Mouse (Mus musculus) hindbrain, embryonic 13.5 days (tissue): ENCODE results near the gene Ndufa13. TPM values are rescaled to one million over a fixed set of nuclear protein-coding genes. Genes with fewer than 3 reads are reported as not detected.

ENCODE experiments used
- ATAC-seq: fragments of 200-750 bp; cut with Nextera tagmentation; 2 replicates; pipeline ENCODE4 v1.8.0; 2017; ENCODE audit warnings: moderate TSS enrichment; ENCODE audit not compliant: low FRiP score
- H3K27ac ChIP-seq: fragments of 300-500 bp; sonication (generic); 2 replicates; pipeline ENCODE4 v1.5.1; 2015; ENCODE audit warnings: inconsistent platforms, mild to moderate bottlenecking, moderate library complexity
- H3K27me3 ChIP-seq: fragments of 300-500 bp; sonication (generic); 2 replicates; pipeline ENCODE4 v1.6.1; 2015; ENCODE audit warnings: mild to moderate bottlenecking, inconsistent platforms
- H3K36me3 ChIP-seq: fragments of 300-500 bp; sonication (generic); 2 replicates; pipeline ENCODE4 v1.6.1; 2015; ENCODE audit warnings: mild to moderate bottlenecking, inconsistent platforms
- H3K4me1 ChIP-seq: fragments of 300-500 bp; sonication (generic); replicated peaks from 2 replicates; pipeline ENCODE4 v1.6.1; 2015; ENCODE audit warnings: inconsistent platforms
- H3K4me2 ChIP-seq: fragments of 300-500 bp; sonication (generic); 2 replicates; pipeline ENCODE4 v1.6.1; 2015; ENCODE audit warnings: inconsistent platforms, mild to moderate bottlenecking, moderate library complexity
- H3K4me3 ChIP-seq: fragments of 300-500 bp; sonication (generic); 2 replicates; pipeline ENCODE4 v1.5.1; 2015; ENCODE audit warnings: mild to moderate bottlenecking, inconsistent platforms
- H3K9ac ChIP-seq: fragments of 300-500 bp; sonication (generic); 2 replicates; pipeline ENCODE4 v1.6.1; 2015; ENCODE audit warnings: mild to moderate bottlenecking, inconsistent platforms
- H3K9me3 ChIP-seq: fragments of 300-500 bp; sonication (generic); 2 replicates; pipeline ENCODE4 v1.6.1; 2016; ENCODE audit warnings: inconsistent platforms
- WGBS: fragments of 180-500 bp; shearing (Covaris S2); methylation state at CpG from one replicate; pipeline ENCODE4 v1.1.7; 2015; 5-methylcytosine and 5-hydroxymethylcytosine counted together
- polyA plus RNA-seq: library from polyadenylated mRNA; unstranded; fragments of >200 nt; fragmentation: Nextera tagmentation; extraction: Ambion mirVana; gene quantifications from 2 replicates; pipeline ENCODE4 v1.2.1, GENCODE M21; 2015

Ndufa13 gene
- polyA plus RNA-seq, 1 experiment from 2014 or later = 198 TPM

DNA sequence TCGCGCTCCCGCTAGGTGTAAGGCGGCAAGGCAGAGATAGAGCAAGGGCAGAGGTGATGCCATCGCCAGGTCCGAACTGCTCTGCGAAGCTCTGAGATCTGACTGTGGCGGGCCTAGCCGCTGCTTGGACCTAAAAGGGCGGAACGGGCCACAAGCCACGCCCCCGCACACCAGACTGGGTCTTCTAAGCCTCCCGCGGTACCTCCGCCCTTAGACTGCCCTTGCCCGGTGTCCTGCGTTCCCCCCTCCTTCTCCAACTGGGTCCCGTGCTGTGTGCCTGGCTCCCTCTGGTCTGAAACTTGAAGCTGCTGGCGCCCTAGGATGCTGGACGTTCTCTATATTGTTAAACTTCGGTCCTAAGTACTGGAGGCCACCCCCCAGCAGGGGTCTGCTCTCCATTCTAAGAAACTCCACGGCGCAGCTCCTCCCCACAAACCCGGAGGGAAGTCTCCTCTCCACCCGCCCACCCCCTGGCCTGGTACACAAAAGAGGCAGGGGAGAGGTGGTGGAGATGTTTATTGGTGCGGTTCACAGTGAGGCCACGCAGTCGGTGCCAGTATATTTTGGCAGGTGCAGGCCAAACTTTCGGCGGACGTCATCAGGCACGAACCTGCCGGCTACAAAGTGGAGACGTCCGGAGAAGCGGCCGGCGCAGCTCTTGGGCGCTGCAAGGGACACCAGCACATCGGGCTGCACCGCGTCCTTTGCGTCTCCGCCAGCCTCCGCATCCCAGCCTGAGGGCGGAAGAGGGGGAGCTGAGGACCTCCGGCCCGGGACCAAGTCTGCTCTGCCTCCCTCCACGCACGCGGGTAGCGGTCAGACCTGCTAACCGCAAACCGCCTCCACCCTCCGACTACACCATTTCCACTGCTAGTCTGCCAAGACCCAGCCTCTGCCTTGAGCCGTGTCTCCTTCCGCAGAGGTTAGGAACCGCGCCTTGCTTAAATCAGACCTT, 14.8 kb downstream of the Ndufa13 start, which contains the start of gene Cilp2:
TSS of gene Cilp2 (minus strand) at position 399 of the 955 bp plus-strand sequence.
- Histone ChIP-seq H3K27ac (no peak within 1 kb of the TSS), H3K4me2 (peak within 1 kb of the TSS; percentile 48), H3K9me3 (no peaks in the 10 kb centered on the region), H3K4me3 (peak within 1 kb of the TSS; percentile 27), H3K36me3 (peaks cover 4% of the 10 kb centered on the region; the same call in 1 of the 2 replicates), H3K9ac (peak within 1 kb of the TSS; percentile 59), H3K27me3 (peaks cover 88% of the 10 kb centered on the region), H3K4me1 (peaks cover 47% of the 10 kb centered on the region)
- no peak for ATAC-seq
- WGBS = under 1% methylated on average over 60 of the region's 60 CpGs

DNA sequence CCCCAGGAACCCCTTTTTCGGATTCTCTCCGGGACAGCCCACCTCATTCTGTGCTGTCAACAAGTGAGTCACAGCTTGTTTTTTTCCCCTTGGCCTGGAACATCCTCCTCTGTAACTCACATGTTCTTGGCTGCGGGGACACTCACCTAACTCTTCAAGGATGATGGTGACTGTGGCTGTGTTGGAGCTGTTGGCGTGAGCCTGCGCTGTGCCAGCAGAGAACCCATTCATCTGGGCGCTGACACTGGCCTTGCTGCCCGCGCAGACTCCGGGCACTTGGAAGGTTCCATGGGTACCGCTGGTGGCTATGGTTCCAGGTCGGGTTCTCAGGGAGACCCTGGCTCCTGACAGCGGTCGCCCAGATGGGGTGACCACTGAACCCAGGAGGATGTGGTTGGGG, 18.2 kb downstream of the Ndufa13 start:
- Histone ChIP-seq H3K9ac (no peak overlapping the region), H3K36me3 (no peaks in the 10 kb centered on the region), H3K4me1 (peaks cover 55% of the 10 kb centered on the region), H3K4me2 (no peak overlapping the region), H3K9me3 (no peaks in the 10 kb centered on the region), H3K27ac (no peak overlapping the region), H3K4me3 (no peak overlapping the region), H3K27me3 (peaks cover 100% of the 10 kb centered on the region)
- ATAC-seq = no peak
- 51% methylated on average over 13 of the region's 13 CpGs for WGBS

DNA sequence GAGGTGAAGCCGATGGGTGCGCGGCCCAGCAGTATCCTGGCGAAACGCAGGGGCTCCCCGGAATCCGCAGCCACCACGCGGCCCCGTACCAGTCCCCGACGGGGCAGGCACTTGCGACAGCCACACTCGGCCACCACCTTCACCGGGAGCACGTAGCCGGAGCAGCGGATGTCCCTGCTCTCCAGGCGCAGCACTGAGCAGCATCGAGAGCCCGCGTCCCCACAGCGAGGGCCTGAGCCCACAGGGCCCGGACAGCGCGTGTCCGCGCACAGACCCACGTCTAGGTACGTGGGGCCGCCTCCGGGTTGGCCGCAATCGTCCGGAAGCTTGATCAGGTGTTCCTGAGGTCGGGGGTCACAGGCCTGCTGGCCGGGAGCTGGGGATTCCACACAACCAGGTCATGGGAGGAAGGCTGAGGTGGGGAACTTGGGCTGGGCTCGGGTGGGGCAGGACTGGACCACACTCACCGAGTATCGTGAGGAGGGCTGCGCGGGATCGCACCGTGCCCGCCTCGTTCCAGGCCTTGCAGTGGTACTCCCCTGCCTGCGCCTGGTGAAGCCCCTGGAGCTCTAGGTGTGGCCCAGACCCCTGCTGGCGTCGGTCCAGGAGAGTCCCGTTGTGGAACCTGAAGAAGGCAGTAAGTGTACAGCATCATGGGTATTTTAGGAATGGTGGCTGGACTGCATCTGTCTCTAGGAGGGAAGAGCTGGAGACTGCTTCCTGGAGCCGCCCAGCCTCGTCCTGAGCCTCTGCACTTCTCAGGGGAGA, 19.3 kb downstream of the Ndufa13 start:
- H3K9me3 ChIP-seq = no peaks in the 10 kb centered on the region
- H3K9ac ChIP-seq = no peak overlapping the region
- no peak overlapping the region for H3K27ac ChIP-seq
- peaks cover 47% of the 10 kb centered on the region for H3K4me1 ChIP-seq
- H3K4me3 ChIP-seq = peak overlapping the region; percentile 44
- H3K36me3 ChIP-seq = no peaks in the 10 kb centered on the region
- H3K4me2 ChIP-seq = peak overlapping the region; percentile 54
- 10% methylated on average over 51 of the region's 52 CpGs for WGBS
- peaks cover 98% of the 10 kb centered on the region for H3K27me3 ChIP-seq
- peak; percentile 5; the same call in 1 of the 2 replicates for ATAC-seq

DNA sequence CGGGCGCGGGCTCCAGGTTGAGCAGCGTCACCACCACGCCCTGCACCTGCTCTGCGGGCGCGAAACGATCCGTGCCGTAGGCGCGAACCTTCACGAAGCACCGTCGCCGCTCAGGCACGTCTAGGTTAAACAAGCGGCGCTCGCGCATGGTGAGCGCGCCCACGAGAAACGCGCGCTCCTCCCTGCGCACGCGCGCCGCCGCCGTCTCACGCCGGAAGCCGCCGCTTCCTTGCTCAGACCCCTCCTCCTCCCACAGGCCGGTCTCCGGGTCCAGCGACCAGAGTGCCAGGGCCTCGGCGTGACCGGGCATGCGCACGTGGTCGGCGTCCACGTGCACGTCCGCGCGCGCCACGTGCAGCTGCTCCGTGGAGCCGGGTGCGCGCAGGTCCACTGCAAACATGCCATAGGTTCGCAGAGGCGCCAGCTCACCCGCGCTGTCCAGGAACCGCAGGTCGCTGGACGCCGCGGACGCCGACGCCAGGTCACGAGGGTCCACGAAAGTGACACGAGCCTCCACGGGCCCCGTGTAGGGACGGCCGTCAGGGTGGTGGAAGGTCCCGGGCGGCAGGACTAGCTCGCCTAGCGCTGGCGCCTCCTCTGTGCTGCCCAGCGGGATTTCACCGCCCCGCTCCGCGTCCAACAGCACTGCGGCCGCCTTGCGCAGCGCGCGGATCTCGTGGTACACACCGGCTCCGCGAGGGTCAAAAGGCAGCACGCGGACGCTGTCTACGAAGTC, 20.2 kb downstream of the Ndufa13 start:
- WGBS = 4% methylated on average over 102 of the region's 103 CpGs
- no peaks in the 10 kb centered on the region for H3K36me3 ChIP-seq
- no peak overlapping the region for H3K27ac ChIP-seq
- H3K9me3 ChIP-seq = no peaks in the 10 kb centered on the region
- H3K27me3 ChIP-seq = peaks cover 97% of the 10 kb centered on the region
- H3K9ac ChIP-seq = peak overlapping the region; percentile 62
- peak; percentile 60 for ATAC-seq
- peak overlapping the region; percentile 54 for H3K4me2 ChIP-seq
- H3K4me3 ChIP-seq = peak overlapping the region; percentile 44
- peaks cover 39% of the 10 kb centered on the region for H3K4me1 ChIP-seq

DNA sequence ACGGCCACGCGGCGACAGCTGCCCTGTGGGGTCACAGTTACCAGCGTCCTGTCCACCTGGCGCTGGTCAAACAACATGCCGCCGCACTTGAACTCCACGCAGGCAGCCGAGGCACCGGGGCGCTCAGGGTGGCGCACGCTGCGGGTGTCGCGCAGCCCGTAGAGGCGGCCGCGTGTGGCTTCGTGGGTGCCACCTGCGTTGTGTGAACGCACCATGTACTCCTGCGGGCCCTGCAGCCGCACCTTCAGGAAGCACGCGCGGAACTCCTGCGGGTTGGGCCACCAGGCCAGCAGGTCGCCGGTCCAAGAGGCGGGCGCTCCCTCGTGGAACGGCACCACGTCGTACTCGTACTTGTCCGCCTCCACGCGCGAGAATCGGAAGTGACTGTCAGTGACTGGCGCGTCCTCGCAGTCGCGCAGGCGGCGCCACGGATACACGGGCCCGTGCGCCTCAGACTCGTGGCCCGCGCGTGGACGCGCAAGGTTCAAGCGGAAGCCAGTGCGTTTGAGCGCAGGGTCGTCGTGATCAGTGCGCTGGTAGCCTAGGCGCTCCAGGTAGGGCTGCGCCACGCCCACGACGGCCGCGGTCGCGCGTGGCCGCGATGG, 21.0 kb downstream of the Ndufa13 start:
- peak; percentile 8 for ATAC-seq
- peaks cover 31% of the 10 kb centered on the region for H3K4me1 ChIP-seq
- H3K9ac ChIP-seq = peak overlapping the region; percentile 62; the same call in 1 of the 2 replicates
- H3K9me3 ChIP-seq = no peaks in the 10 kb centered on the region
- H3K36me3 ChIP-seq = no peaks in the 10 kb centered on the region
- H3K4me3 ChIP-seq = peak overlapping the region; percentile 44
- H3K27me3 ChIP-seq = peaks cover 95% of the 10 kb centered on the region
- 22% methylated on average over 79 of the region's 79 CpGs for WGBS
- peak overlapping the region; percentile 54 for H3K4me2 ChIP-seq
- no peak overlapping the region for H3K27ac ChIP-seq

DNA sequence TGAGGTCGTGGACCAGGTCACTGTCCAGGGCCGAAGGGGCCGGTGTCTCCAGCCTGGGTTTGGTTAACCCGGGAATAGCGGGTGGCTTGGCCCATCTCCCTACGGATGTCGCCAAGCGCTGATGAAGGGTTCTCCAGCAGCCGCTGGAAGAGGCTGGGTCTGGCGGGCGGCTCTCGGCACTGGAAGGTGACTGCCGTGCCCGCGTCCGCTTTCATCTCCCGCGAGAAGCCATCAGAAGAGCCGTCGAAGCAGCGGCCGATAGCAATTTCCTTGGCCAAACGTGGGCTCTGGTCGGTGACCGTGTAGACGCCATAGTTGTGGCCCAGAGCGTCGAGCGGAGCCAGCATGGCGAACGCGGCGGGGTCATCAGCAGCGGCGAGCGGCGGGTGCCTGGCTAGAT, 21.5 kb downstream of the Ndufa13 start:
- ATAC-seq = no peak
- peaks cover 95% of the 10 kb centered on the region for H3K27me3 ChIP-seq
- H3K36me3 ChIP-seq = no peaks in the 10 kb centered on the region
- peak overlapping the region; percentile 54 for H3K4me2 ChIP-seq
- H3K4me1 ChIP-seq = peaks cover 30% of the 10 kb centered on the region
- H3K4me3 ChIP-seq = peak overlapping the region; percentile 44
- WGBS = 11% methylated on average over 37 of the region's 37 CpGs
- H3K9ac ChIP-seq = peak overlapping the region; percentile 62; the same call in 1 of the 2 replicates
- no peak overlapping the region for H3K27ac ChIP-seq
- H3K9me3 ChIP-seq = no peaks in the 10 kb centered on the region

DNA sequence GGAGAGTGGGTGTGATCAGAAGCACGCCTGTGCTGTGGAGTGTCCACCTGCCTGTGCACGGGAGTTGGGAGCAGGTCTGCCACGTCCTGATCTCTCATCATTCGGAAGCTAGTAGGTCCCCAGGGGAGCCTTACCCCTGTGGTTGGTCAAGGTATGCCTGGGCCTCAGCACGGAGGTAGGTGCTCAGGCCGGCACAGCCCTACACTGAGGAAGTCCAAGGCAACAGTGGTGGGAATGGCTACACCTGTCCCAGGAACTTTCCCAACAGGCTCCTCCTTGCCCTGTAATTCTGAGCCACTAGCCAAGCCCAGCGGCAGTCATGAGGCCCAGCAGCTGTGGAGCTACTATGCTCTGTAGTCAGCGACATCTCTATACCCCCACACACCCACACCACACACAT, 22.7 kb downstream of the Ndufa13 start:
- Histone ChIP-seq H3K27me3 (peaks cover 83% of the 10 kb centered on the region), H3K9me3 (no peaks in the 10 kb centered on the region), H3K27ac (no peak overlapping the region), H3K4me2 (no peak overlapping the region), H3K4me3 (peak overlapping the region; percentile 44; the same call in 1 of the 2 replicates), H3K36me3 (no peaks in the 10 kb centered on the region), H3K4me1 (peaks cover 30% of the 10 kb centered on the region), H3K9ac (no peak overlapping the region)
- WGBS = 66% methylated on average over 8 of the region's 8 CpGs
- no peak for ATAC-seq

DNA sequence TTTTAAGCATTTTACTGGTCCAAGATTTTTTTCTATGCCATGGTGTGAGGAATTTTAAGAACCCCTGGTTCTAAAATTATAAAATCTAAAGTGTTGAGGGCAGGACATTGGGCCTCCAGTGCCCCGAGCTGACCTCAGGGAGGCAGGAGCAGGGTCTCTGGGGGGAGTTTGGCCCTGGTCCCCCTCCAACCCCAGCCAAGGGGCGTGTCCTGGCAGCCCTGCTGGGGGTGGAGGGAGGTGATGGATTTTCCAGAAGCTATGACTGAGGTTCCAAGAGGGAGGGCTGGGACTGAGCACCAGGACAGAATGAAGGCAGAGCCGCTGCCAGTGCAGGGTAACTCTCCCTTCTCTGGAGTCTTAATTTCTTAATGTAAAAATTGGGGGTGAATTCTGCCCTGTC, 24.4 kb downstream of the Ndufa13 start:
- no peak overlapping the region for H3K27ac ChIP-seq
- no peak overlapping the region for H3K4me3 ChIP-seq
- H3K4me2 ChIP-seq = no peak overlapping the region
- no peak overlapping the region for H3K9ac ChIP-seq
- H3K36me3 ChIP-seq = peaks cover 2% of the 10 kb centered on the region; the same call in 1 of the 2 replicates
- H3K27me3 ChIP-seq = peaks cover 66% of the 10 kb centered on the region
- H3K9me3 ChIP-seq = no peaks in the 10 kb centered on the region
- 72% methylated on average over 3 of the region's 3 CpGs for WGBS
- H3K4me1 ChIP-seq = peaks cover 30% of the 10 kb centered on the region
- ATAC-seq = no peak

DNA sequence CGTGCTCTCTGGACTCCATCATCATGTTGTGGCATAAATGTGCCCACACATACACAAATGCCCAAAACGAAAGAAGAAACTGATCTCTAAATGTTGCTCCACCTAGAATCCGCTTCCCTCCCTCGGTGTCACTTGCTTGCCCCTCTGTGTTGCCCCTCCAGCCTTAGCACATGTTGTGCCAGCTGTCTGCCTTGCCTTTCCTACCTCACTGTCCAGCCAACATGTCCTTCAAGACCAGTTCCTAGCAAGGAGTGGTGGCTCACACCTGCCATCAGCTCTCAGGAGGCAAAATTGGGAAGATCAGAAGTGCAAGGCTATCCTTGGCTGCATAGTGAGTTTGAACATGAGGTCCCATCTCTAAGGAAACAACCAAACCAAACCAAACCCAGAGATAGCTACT, 25.0 kb downstream of the Ndufa13 start:
- Histone ChIP-seq H3K9ac (no peak overlapping the region), H3K4me1 (peaks cover 24% of the 10 kb centered on the region), H3K9me3 (no peaks in the 10 kb centered on the region), H3K4me2 (no peak overlapping the region), H3K27me3 (peaks cover 60% of the 10 kb centered on the region), H3K4me3 (no peak overlapping the region), H3K27ac (no peak overlapping the region), H3K36me3 (peaks cover 8% of the 10 kb centered on the region)
- ATAC-seq = no peak
- WGBS = 83% methylated on average over 4 of the region's 4 CpGs

DNA sequence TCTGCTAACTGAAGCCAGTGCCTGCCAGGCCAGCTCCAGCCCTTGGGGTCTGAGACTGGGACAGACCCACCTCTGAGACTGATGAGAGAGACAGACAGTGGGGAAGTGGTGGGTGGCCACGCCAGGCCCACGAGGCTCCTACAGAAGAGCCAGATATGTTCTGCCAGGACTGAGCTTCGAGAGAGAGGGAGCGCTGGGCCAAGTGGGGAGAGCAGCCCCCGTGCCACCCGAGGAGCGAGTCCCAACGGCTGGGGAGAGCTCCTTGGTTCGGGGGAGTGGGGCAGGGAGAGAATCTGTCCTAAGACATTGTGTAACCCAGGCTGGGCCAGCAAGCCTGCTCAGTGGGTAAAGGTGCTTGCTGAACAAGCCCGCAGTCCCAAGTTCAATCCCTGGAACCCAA, 25.4 kb downstream of the Ndufa13 start:
- WGBS = 78% methylated on average over 10 of the region's 10 CpGs

DNA sequence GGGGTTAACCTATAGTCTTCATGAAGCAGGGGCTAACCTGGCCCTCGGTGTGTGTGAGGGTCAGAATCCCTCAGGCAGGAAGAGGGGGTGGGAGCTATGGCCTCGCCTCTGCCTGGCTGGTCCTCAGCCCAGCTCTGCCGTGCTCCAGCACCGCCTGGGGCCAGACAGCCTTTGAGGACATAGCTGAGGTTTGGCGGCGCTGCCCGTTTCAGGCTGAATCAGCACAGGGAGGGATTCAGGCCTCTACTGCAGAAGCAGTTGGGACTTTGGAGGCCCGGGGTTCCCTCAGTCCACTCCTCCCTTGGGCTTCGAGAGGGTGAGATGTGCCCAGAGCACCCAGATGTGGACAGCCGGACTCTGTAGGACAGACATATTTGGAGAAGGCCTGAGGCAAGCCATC, 26.3 kb downstream of the Ndufa13 start:
- H3K4me1 ChIP-seq = peaks cover 11% of the 10 kb centered on the region
- no peak overlapping the region for H3K27ac ChIP-seq
- 50% methylated on average over 10 of the region's 10 CpGs for WGBS
- no peaks in the 10 kb centered on the region for H3K9me3 ChIP-seq
- H3K9ac ChIP-seq = no peak overlapping the region
- H3K4me2 ChIP-seq = no peak overlapping the region
- H3K27me3 ChIP-seq = peaks cover 47% of the 10 kb centered on the region
- ATAC-seq = no peak
- H3K36me3 ChIP-seq = peaks cover 18% of the 10 kb centered on the region
- H3K4me3 ChIP-seq = no peak overlapping the region

More for the DNA sequence above, 25.4 kb downstream of the Ndufa13 start:
- no peak overlapping the region for H3K27ac ChIP-seq
- H3K36me3 ChIP-seq = peaks cover 9% of the 10 kb centered on the region
- no peak for ATAC-seq
- H3K9ac ChIP-seq = no peak overlapping the region
- H3K4me3 ChIP-seq = no peak overlapping the region
- H3K9me3 ChIP-seq = no peaks in the 10 kb centered on the region
- no peak overlapping the region for H3K4me2 ChIP-seq
- H3K27me3 ChIP-seq = peaks cover 56% of the 10 kb centered on the region
- H3K4me1 ChIP-seq = peaks cover 19% of the 10 kb centered on the region
